Mouse (Mus musculus) liver, postnatal 0 days (tissue): Measurements from ENCODE around the gene Npcd. TPM values are rescaled to one million over a fixed set of nuclear protein-coding genes. Genes with fewer than 3 reads are reported as not detected.
A peak's percentile ranks its signal among the peaks of the same experiment; 100 is the strongest.

Experiments
- ATAC-seq: fragments of 200-750 bp; cut with Nextera tagmentation; 2 replicates; pipeline ENCODE4 v1.8.0; 2017; ENCODE audit warnings: mild to moderate bottlenecking, moderate library complexity
- DNase-seq: peaks from one replicate; pipeline ENCODE4 v3.0.0-alpha.2; 2016
- H3K27ac ChIP-seq: fragments of 300-500 bp; sonication (generic); 2 replicates; pipeline ENCODE4 v1.5.1; 2014; ENCODE audit warnings: antibody characterized with exemption, moderate library complexity, mild to moderate bottlenecking, low read depth
- H3K27me3 ChIP-seq: fragments of 300-500 bp; sonication (generic); 2 replicates; pipeline ENCODE4 v1.6.1; 2014; ENCODE audit warnings: low read length, control low read depth, mixed read lengths; ENCODE audit not compliant: insufficient read depth
- H3K36me3 ChIP-seq: fragments of 300-500 bp; sonication (generic); replicated peaks from 2 replicates; pipeline ENCODE4 v1.6.1; 2014; ENCODE audit warnings: mild to moderate bottlenecking, control low read depth, low read length, moderate library complexity, mixed read lengths; ENCODE audit not compliant: insufficient read depth
- H3K4me1 ChIP-seq: fragments of 300-500 bp; sonication (generic); 2 replicates; pipeline ENCODE4 v1.6.1; 2014; ENCODE audit warnings: antibody characterized with exemption, mild to moderate bottlenecking, control low read depth; ENCODE audit not compliant: insufficient read depth
- H3K4me2 ChIP-seq: fragments of 300-500 bp; sonication (generic); 2 replicates; pipeline ENCODE4 v1.6.1; 2014; ENCODE audit warnings: low read depth, mild to moderate bottlenecking, low read length, moderate library complexity, mixed read lengths
- H3K4me3 ChIP-seq: fragments of 300-500 bp; sonication (generic); 2 replicates; pipeline ENCODE4 v1.5.1; 2014; ENCODE audit warnings: low read depth, low read length
- H3K9ac ChIP-seq: fragments of 300-500 bp; sonication (generic); replicated peaks from 2 replicates; pipeline ENCODE4 v1.6.1; 2014; ENCODE audit warnings: mild to moderate bottlenecking, moderate library complexity
- H3K9me3 ChIP-seq: fragments of 300-500 bp; sonication (generic); 2 replicates; pipeline ENCODE4 v1.6.1; 2016; ENCODE audit warnings: mild to moderate bottlenecking, control low read depth, low read length, mixed read lengths
- CTCF ChIP-seq: sonication (generic); IDR thresholded peaks from 2 replicates; pipeline ENCODE4 v1.5.1; 2016; ENCODE audit warnings: antibody characterized with exemption, low read depth
- EP300 ChIP-seq: IDR thresholded peaks from 2 replicates; pipeline ENCODE4 v1.6.1; 2016; ENCODE audit warnings: antibody characterized with exemption, low read depth, mild to moderate bottlenecking
- WGBS: fragments of 180-500 bp; shearing (Covaris S2); extraction: QIAGEN DNeasy Blood & Tissue Kit; methylation state at CpG from one replicate; pipeline ENCODE4 v1.1.7; 2014; ENCODE audit not compliant: insufficient replicate concordance; 5-methylcytosine and 5-hydroxymethylcytosine counted together
- polyA plus RNA-seq: library from polyadenylated mRNA; unstranded; fragments of >200 nt; fragmentation: Nextera tagmentation; extraction: Ambion mirVana; gene quantifications from 2 replicates; pipeline ENCODE4 v1.2.1, GENCODE M21; 2015

The Npcd gene
- polyA plus RNA-seq, 1 experiment from 2014 or later = not detected

GRCm38 (mm10) chr15:79753420-79753752, 80.7 kb downstream of the Npcd start:
- Histone ChIP-seq H3K9ac (no peak overlapping the region), H3K4me1 (peaks cover 15% of the 10 kb centered on the region), H3K9me3 (no peaks in the 10 kb centered on the region), H3K4me3 (no peak overlapping the region), H3K27me3 (no peaks in the 10 kb centered on the region), H3K36me3 (no peaks in the 10 kb centered on the region), H3K4me2 (no peak overlapping the region), H3K27ac (no peak overlapping the region)
- ATAC-seq = no peak
- 85% methylated on average over 3 of the region's 3 CpGs for WGBS
- no peak for TF ChIP-seq EP300
- no peak for DNase-seq

- Histone ChIP-seq H3K27ac (no peak overlapping the region), H3K36me3 (no peaks in the 10 kb centered on the region), H3K4me2 (no peak overlapping the region), H3K9me3 (no peaks in the 10 kb centered on the region), H3K27me3 (no peaks in the 10 kb centered on the region), H3K4me3 (no peak overlapping the region), H3K4me1 (peaks cover 15% of the 10 kb centered on the region), H3K9ac (no peak overlapping the region)
- TF ChIP-seq EP300 (no peak), CTCF (peak; percentile 99)
- ATAC-seq (peak; percentile 57), DNase-seq (peak; percentile 79)
- WGBS = 22% methylated on average over 11 of the region's 11 CpGs
Measured at GRCm38 (mm10) chr15:79752742-79753419, 81.2 kb downstream of the Npcd start.

- Histone ChIP-seq H3K9ac (no peak overlapping the region), H3K4me2 (0 out of 2 replicates have a peak overlapping the region, but pooled peaks have one; percentile 3), H3K4me1 (peaks cover 12% of the 10 kb centered on the region), H3K27ac (peak overlapping the region; percentile 55), H3K9me3 (no peaks in the 10 kb centered on the region), H3K27me3 (no peaks in the 10 kb centered on the region), H3K36me3 (no peaks in the 10 kb centered on the region), H3K4me3 (no peak overlapping the region)
- TF ChIP-seq EP300 (no peak), CTCF (no peak)
- WGBS = 55% methylated on average over 17 of the region's 17 CpGs
- ATAC-seq (peak; percentile 22; the same call in 1 of the 2 replicates), DNase-seq (no peak)
Measured at GRCm38 (mm10) chr15:79751772-79752171, 82.3 kb downstream of the Npcd start.

- no peak overlapping the region for H3K9ac ChIP-seq
Measured at GRCm38 (mm10) chr15:79750266-79750665, 83.8 kb downstream of the Npcd start.

GRCm38 (mm10) chr15:79749162-79749561, 84.9 kb downstream of the Npcd start:
- Histone ChIP-seq H3K4me1 (peaks cover 5% of the 10 kb centered on the region), H3K36me3 (no peaks in the 10 kb centered on the region), H3K4me2 (no peak overlapping the region), H3K9me3 (no peaks in the 10 kb centered on the region), H3K27me3 (no peaks in the 10 kb centered on the region), H3K9ac (no peak overlapping the region), H3K4me3 (no peak overlapping the region), H3K27ac (no peak overlapping the region)
- 48% methylated on average over 7 of the region's 7 CpGs for WGBS
- TF ChIP-seq EP300 = no peak
- no peak for TF ChIP-seq CTCF
- ATAC-seq (no peak), DNase-seq (no peak)

More at GRCm38 (mm10) chr15:79750266-79750665, 83.8 kb downstream of the Npcd start:
- no peak overlapping the region for H3K4me2 ChIP-seq
- ATAC-seq = no peak
- no peaks in the 10 kb centered on the region for H3K27me3 ChIP-seq
- H3K27ac ChIP-seq = no peak overlapping the region
- no peak overlapping the region for H3K4me3 ChIP-seq
- no peak for DNase-seq
- WGBS = 79% methylated on average over 8 of the region's 8 CpGs
- peaks cover 5% of the 10 kb centered on the region for H3K4me1 ChIP-seq
- TF ChIP-seq CTCF = no peak
- no peak for TF ChIP-seq EP300
- no peaks in the 10 kb centered on the region for H3K36me3 ChIP-seq
- no peaks in the 10 kb centered on the region for H3K9me3 ChIP-seq

GRCm38 (mm10) chr15:79747998-79748397, 86.0 kb downstream of the Npcd start:
- Histone ChIP-seq H3K27ac (no peak overlapping the region), H3K4me2 (no peak overlapping the region), H3K9me3 (no peaks in the 10 kb centered on the region), H3K4me3 (no peak overlapping the region), H3K4me1 (peaks cover 7% of the 10 kb centered on the region), H3K27me3 (no peaks in the 10 kb centered on the region), H3K9ac (no peak overlapping the region), H3K36me3 (no peaks in the 10 kb centered on the region)
- ATAC-seq = peak; percentile 19; the same call in 1 of the 2 replicates
- 70% methylated on average over 11 of the region's 11 CpGs for WGBS
- peak; percentile 58 for DNase-seq
- no peak for TF ChIP-seq EP300
- TF ChIP-seq CTCF = peak; percentile 76

GRCm38 (mm10) chr15:79745883-79746282, 88.2 kb downstream of the Npcd start:
- Histone ChIP-seq H3K4me2 (no peak overlapping the region), H3K27me3 (no peaks in the 10 kb centered on the region), H3K36me3 (no peaks in the 10 kb centered on the region), H3K9me3 (no peaks in the 10 kb centered on the region), H3K27ac (no peak overlapping the region), H3K4me3 (no peak overlapping the region), H3K9ac (no peak overlapping the region), H3K4me1 (peaks cover 8% of the 10 kb centered on the region)
- ATAC-seq = no peak
- TF ChIP-seq CTCF (no peak), EP300 (no peak)
- no peak for DNase-seq
- WGBS = 83% methylated on average over 5 of the region's 5 CpGs
